ENCODE assay signal across 22 mouse cellular contexts in genomic region chr10:19370146-19370545, GRCm38 (mm10). TPM values are rescaled to one million over a fixed set of nuclear protein-coding genes. Genes with fewer than 3 reads are reported as not detected.
"Had no signal": no experiment of that assay in that cellular context is flagged by ENCODE, and none has a peak within 500 bp of the region (broad histone marks: within the 10 kb centered on the region; RNA-seq: fewer than 3 reads in every experiment).

No protein-coding gene starts in this region.

- H3K4me1 ChIP-seq: lung, embryonic 15.5 days; megakaryocyte, embryonic 14.5 days; stomach, embryonic 15.5 days had no signal

- H3K27ac ChIP-seq: lung, embryonic 15.5 days; macrophage; midbrain, embryonic 12.5 days; neural tube, embryonic 12.5 days; stomach, embryonic 15.5 days; stomach, postnatal 0 days had no signal

- H3K9me3 ChIP-seq: lung, embryonic 15.5 days; megakaryocyte, embryonic 14.5 days; midbrain, embryonic 12.5 days; neural tube, embryonic 12.5 days; stomach, embryonic 15.5 days had no signal

- H3K36me3 ChIP-seq: lung, embryonic 15.5 days; midbrain, embryonic 12.5 days; neural tube, embryonic 12.5 days; stomach, embryonic 15.5 days had no signal

- H3K9ac ChIP-seq: lung, embryonic 15.5 days; midbrain, embryonic 12.5 days; neural tube, embryonic 12.5 days; stomach, embryonic 15.5 days had no signal

- H3K4me3 ChIP-seq: lung, embryonic 15.5 days; megakaryocyte, embryonic 14.5 days; midbrain, embryonic 12.5 days; neural tube, embryonic 12.5 days; stomach, embryonic 15.5 days had no signal

- DNase-seq: lung, adult 2 months; lung, postnatal 14 days; lung, postnatal 36 days; midbrain, embryonic 14.5 days; right cerebral cortex, postnatal 14 days; thymus, adult 2 months; thymus, postnatal 25 days; thymus, postnatal 4 days had no signal

- H3K27me3 ChIP-seq: stomach, embryonic 15.5 days had no signal

RNA-seq across cellular contexts. Expression of gene Olig3, which starts 13.8 kb away (rescaled TPM):
- total RNA-seq: megakaryocyte progenitor cell, adult 5-6 weeks; monocyte, adult 5-6 weeks; neutrophil, adult 5-6 weeks had no signal
- polyA plus RNA-seq: liver, embryonic 16.5 days; lung, embryonic 15.5 days; lung, postnatal 0 days; macrophage; midbrain, postnatal 0 days; stomach, postnatal 0 days; urinary bladder, adult 2 months had no signal
